9 mouse cellular contexts compared by ENCODE assay signal in genomic region chr4:140905426-140905871, GRCm38 (mm10). TPM values are rescaled to one million over a fixed set of nuclear protein-coding genes. Genes with fewer than 3 reads are reported as not detected.
DNase-seq lines count a peak whose midpoint lies in the region; ATAC-seq lines count a peak whose summit lies in the region.
"Had no signal": no experiment of that assay in that cellular context is flagged by ENCODE, and none has a peak within 500 bp of the region (broad histone marks: within the 10 kb centered on the region; RNA-seq: fewer than 3 reads in every experiment).

No protein-coding gene starts in this region.

- intact Hi-C loops in gastrocnemius, postnatal 14 days (cut with DNase I; ENCODE audit: low total_unique reads), result no loop called here

- peak; percentile 10 for DNase-seq in gastrocnemius, postnatal 10 days
- DNase-seq in gastrocnemius, postnatal 14 days, result no peak
- no peak for DNase-seq in cerebellum, postnatal 14 days
- DNase-seq in MN1 (ENCODE audit: low spot score), result no peak

- ATAC-seq in CD4-positive, CD25-positive, alpha-beta regulatory T cell, adult 4 months, result peak; percentile 35
- ATAC-seq in forebrain, embryonic 16.5 days, result peak; percentile 5; the same call in 1 of the 2 replicates
- no peak for ATAC-seq in liver, embryonic 12.5 days
- peak; percentile 62 for ATAC-seq in neutrophil, adult 5-6 weeks (ENCODE audit: extremely low read depth, insufficient number of reproducible peaks, low FRiP score, poor library complexity, severe bottlenecking)

- peaks cover 12% of the 10 kb centered on the region for H3K27me3 ChIP-seq in forebrain, embryonic 16.5 days (replicated peaks; ENCODE audit: control insufficient read depth, insufficient read depth, low read length)
- peaks cover 82% of the 10 kb centered on the region for H3K27me3 ChIP-seq in liver, embryonic 12.5 days (replicated peaks)

- WGBS in forebrain, embryonic 16.5 days, result 10% methylated on average over 11 of the region's 11 CpGs
- WGBS in liver, embryonic 12.5 days (ENCODE audit: insufficient replicate concordance), result 8% methylated on average over 11 of the region's 11 CpGs

- no peaks in the 10 kb centered on the region for H3K36me3 ChIP-seq in forebrain, embryonic 16.5 days (ENCODE audit: control insufficient read depth, insufficient read depth)
- no peaks in the 10 kb centered on the region for H3K36me3 ChIP-seq in liver, embryonic 12.5 days

- H3K9me3 ChIP-seq in forebrain, embryonic 16.5 days (ENCODE audit: control insufficient read depth, low read length), result no peaks in the 10 kb centered on the region
- no peaks in the 10 kb centered on the region for H3K9me3 ChIP-seq in liver, embryonic 12.5 days (replicated peaks)

- peak overlapping the region; percentile 83 for H3K4me2 ChIP-seq in forebrain, embryonic 16.5 days (ENCODE audit: low read length)
- H3K4me2 ChIP-seq in liver, embryonic 12.5 days, result peak overlapping the region; percentile 72

- H3K4me1 ChIP-seq in forebrain, embryonic 16.5 days (replicated peaks; ENCODE audit: control insufficient read depth, insufficient read depth, low read length), result peaks cover 10% of the 10 kb centered on the region
- H3K4me1 ChIP-seq in liver, embryonic 12.5 days, result peaks cover 51% of the 10 kb centered on the region

- H3K27ac ChIP-seq in forebrain, embryonic 16.5 days (ENCODE audit: low read length), result no peak overlapping the region
- no peak overlapping the region for H3K27ac ChIP-seq in liver, embryonic 12.5 days

- H3K9ac ChIP-seq in forebrain, embryonic 16.5 days (replicated peaks; ENCODE audit: low read depth, low read length), result no peak overlapping the region; the same call in 1 of the 2 replicates
- peak overlapping the region; percentile 40; the same call in 1 of the 2 replicates for H3K9ac ChIP-seq in liver, embryonic 12.5 days

- H3K4me3 ChIP-seq in forebrain, embryonic 16.5 days (replicated peaks; ENCODE audit: low read length), result peak overlapping the region; percentile 44
- H3K4me3 ChIP-seq in liver, embryonic 12.5 days, result peak overlapping the region; percentile 50

RNA-seq across cellular contexts. Expression of gene Padi2, which starts 0.7 kb away (rescaled TPM):
- 100 to 1,000 TPM in 1 of 2 experiments, 10 to 100 TPM in 1; 96.8 to 105 TPM for total RNA-seq in gastrocnemius, postnatal 10 days (2021)
- 100 to 1,000 TPM; 101 to 150 TPM for total RNA-seq in gastrocnemius, postnatal 14 days (2021)
- 10 to 100 TPM; 11.4 to 13.8 TPM for polyA plus RNA-seq in CD4-positive, CD25-positive, alpha-beta regulatory T cell, adult 4 months (2017; shearing (Covaris generic))
- 0.88 and 1.0 TPM in 2 replicates for polyA plus RNA-seq in forebrain, embryonic 16.5 days (2015; fragmentation: Nextera tagmentation; extraction: Ambion mirVana)
- 2.5 and 3.7 TPM in 2 replicates for polyA plus RNA-seq in liver, embryonic 12.5 days (2016; fragmentation: Nextera tagmentation; extraction: Ambion mirVana)
- total RNA-seq in neutrophil, adult 5-6 weeks (2017), result 8.4 and 9.3 TPM in 2 replicates

RNA-seq across cellular contexts. Expression of gene Sdhb, which starts 55.6 kb away (rescaled TPM):
- 100 to 1,000 TPM; 406 to 464 TPM for total RNA-seq in gastrocnemius, postnatal 10 days (2021)
- 100 to 1,000 TPM; 480 to 609 TPM for total RNA-seq in gastrocnemius, postnatal 14 days (2021)
- 100 to 1,000 TPM; 250 to 293 TPM for polyA plus RNA-seq in CD4-positive, CD25-positive, alpha-beta regulatory T cell, adult 4 months (2017; shearing (Covaris generic))
- polyA plus RNA-seq in forebrain, embryonic 16.5 days (2015; fragmentation: Nextera tagmentation; extraction: Ambion mirVana), result 420 and 438 TPM in 2 replicates
- 241 and 248 TPM in 2 replicates for polyA plus RNA-seq in liver, embryonic 12.5 days (2016; fragmentation: Nextera tagmentation; extraction: Ambion mirVana)
- total RNA-seq in neutrophil, adult 5-6 weeks (2017), result 71.8 and 72.5 TPM in 2 replicates

RNA-seq across cellular contexts. Expression of gene Padi1, which starts 59.9 kb away (rescaled TPM):
- total RNA-seq in gastrocnemius, postnatal 10 days (2021), result under 1 TPM in 1 of 2 experiments, not detected in 1; 0.09 TPM
- under 1 TPM; 0.07 to 0.08 TPM for total RNA-seq in gastrocnemius, postnatal 14 days (2021)
- polyA plus RNA-seq in CD4-positive, CD25-positive, alpha-beta regulatory T cell, adult 4 months (2017; shearing (Covaris generic)), result under 1 TPM; 0.61 to 0.63 TPM
- polyA plus RNA-seq in forebrain, embryonic 16.5 days (2015; fragmentation: Nextera tagmentation; extraction: Ambion mirVana), result not detected in 2 replicates
- 0.10 TPM in 1 of 2 replicates, not detected in the other for polyA plus RNA-seq in liver, embryonic 12.5 days (2016; fragmentation: Nextera tagmentation; extraction: Ambion mirVana)
- total RNA-seq in neutrophil, adult 5-6 weeks (2017), result 0.49 and 0.81 TPM in 2 replicates
- total RNA-seq: heart, postnatal 14 days had no signal
